Mouse (Mus musculus) urinary bladder, postnatal 14 days (tissue): Measurements from ENCODE around the gene Zdhhc13.
A peak's percentile ranks its signal among the peaks of the same experiment; 100 is the strongest.

Experiments
- DNase-seq: peaks from one replicate; pipeline ENCODE4 v3.0.0; 2021; ENCODE audit warnings: low spot score

Zdhhc13 gene

DNA sequence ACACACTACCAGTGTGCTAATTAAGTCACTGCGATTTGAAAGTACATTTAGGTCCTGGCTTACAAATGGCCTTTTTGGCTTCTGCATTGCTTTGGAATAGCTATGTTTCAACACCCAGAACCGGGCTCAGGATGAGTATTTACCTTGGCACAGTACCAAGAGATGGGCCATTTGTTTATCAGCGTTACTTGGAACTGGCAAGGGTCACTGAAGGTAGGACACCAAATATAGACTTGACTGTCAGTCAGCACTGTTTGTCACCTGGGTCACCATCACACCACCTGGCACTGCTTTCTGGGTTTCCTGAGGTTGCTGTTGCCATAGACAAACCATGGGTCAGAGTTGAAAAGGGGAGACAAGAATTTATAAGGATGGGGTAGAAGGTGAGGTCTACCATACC is 53.5 kb downstream of the Zdhhc13 start:
- no peak for DNase-seq

DNA sequence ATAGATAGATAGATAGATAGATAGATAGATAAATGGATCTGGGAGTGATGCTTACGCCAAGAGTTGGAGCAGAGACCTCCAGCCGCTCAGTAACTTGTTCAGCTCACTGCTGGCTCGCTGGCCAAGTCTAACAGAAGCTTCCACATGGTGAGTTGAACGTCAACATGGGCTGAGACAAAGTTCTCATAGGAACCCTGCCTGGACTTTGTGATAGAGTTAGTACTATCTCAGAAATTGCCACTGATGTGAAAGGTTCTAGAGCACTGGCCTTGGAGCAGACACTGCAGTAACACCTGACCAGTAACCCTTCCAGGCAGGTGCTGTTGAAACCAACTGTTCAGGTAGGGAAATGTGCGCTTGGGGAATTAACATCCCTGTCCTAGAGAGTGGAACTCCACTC is 54.7 kb downstream of the Zdhhc13 start:
- DNase-seq: no peak

DNA sequence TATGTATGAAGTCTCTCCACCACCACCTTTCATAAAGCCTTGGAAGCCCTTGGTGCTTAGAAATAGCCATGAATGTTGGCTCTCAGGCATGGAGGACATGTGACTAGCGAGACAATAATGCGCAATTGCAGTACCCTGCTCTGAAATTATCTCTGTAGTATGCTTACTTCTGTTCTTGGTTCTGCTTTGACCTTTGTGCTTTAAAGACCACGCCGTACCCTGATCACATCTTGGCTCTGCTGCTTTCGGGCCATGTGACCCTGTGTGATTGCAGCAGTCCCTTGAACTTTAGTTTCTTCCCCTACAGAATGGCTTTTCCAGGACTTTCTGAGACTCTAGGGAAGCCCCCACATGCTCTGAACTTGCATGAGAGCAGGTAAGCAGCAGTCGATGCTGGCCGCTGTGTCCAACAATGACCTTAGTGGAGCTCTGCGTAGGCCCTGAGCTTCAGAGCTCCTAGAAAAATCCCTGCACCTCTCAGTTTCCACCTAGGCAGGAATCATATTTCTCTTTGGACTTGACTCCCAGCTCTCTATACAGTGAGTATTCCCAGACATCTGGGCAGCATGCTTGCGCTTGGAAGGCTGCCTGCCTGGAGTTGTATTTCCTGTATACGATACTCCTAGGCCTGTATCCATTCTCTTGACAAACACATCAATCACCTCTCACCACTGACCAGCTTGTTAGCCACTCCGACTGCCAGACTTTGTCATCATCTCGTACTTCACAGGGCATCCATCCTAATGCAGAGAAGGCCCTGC is 56.6 kb downstream of the Zdhhc13 start:
- no peak for DNase-seq

DNA sequence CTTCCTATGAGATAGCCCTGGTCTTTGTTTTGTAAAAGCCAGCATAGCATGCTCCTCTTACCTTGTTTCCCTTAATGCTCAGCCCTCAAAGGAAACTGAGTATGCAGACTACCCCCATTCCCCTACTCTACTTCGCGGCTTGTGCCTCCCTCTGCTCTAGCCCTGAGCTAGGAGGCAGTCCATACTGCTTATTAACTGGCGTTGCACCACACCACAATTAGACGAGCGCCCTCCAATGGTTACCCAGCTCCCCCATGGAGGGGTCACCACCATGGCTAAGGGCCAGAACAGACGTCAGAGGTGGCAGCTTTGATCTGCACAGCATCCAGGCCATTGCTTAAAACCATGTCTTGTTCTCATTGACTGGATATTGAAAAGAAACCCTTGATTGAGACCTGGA is 58.0 kb downstream of the Zdhhc13 start:
- no peak for DNase-seq

DNA sequence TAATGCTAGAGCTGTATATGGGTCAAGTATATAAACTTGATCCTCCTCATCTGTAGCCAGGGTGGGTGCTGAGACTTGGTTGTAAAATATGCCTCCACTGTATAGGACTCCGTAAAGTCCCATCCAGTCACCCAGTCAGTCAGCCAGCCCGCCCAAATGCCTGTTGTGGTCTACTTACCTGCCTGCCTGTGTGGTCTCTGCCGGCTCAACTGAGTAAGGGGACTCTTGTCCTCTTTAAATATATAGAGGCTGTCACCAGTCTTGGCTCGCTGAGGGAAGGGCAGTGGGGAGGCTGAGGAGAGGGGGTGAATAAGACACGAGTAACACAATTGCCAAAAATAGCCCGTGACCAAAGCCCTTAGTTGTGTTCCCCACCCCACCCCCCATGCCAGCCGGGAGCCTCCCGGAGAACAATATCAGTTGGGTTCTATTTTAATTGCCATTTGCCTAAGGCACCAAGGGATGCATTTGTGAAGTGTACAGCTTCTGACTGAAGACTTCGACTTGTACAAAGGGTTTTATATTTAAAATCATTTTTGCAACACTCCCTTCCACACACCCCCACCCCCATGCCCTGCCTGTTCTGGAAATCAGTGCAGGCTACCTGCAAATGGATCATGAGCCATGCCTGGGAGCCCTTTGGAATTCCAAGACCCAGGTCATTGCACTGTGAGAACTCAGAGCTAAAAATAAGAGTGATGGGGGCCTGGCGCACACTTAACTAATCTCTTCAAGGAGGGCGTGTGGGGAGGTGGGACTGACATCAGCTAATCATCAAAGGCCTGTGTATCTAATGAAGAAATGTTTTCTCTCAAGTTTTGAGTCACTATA is 59.2 kb downstream of the Zdhhc13 start, which contains the start of gene Csrp3:
TSS of gene Csrp3 (minus strand) at position 214 of the 831 bp plus-strand sequence.
- no peak for DNase-seq

DNA sequence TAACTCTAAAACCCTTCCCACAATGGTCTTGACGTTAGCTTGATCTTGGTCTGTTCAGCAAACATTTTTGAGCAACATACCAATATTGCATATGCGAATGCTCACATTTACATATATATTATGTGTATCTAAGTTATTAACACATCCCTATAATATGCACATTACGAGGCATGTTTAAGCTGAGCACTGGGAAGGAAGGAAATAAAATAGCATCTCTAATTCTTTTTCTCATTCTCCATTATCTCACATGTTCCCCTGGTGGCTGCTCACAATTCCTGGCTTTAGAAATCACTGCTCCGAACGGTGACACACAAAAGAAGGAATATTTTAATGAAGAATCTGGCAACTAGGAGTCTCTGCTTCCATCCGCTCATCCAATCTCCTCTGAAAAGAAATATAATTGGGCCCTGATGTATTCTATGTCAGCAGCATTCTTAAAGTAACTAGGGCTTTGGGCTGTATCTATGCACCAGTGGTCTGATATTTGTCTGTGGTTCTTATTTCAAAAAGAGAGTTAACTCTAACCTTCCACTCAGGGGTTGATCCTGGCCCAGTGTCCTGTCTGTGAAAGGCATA is 62.8 kb downstream of the Zdhhc13 start:
- no peak for DNase-seq

DNA sequence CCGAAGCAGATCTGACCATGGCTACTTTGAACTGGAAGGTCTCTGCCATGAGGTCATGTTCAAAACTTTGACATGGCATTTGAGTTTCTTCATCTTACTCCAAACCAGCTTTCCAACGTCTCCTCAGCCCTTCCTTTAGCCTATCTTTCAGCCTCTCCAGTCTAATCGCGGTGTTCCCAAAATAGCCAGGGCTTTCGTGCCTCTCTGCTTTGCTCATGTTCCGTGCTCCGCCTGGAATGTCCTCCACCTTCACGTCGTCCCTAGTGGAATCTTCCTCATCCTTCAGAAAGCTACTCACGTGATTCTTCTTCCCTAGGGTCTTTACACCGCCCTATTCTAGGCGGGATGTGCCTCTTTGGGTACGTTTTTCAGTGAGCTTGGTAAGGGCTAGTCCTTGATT is 64.7 kb downstream of the Zdhhc13 start:
- DNase-seq: no peak

DNA sequence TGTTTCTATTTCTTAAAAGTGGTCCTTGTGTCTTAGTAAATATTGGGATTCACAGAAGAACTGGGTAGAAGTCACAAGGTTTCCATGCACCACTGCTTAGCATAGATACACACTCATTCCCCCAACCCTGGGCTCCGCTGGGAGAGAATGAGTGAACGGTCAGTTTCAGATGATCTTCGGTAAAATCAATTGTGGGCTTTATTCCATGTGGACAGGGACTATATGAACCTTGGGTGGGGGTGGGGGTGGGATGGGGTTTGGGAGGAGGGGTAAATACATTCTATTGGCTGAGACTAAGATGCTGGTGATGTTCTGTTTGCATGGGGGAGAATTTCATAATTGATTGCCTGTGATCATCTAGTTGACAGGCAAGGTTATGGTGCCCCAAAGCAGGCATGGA is 66.7 kb downstream of the Zdhhc13 start:
- DNase-seq: no peak

DNA sequence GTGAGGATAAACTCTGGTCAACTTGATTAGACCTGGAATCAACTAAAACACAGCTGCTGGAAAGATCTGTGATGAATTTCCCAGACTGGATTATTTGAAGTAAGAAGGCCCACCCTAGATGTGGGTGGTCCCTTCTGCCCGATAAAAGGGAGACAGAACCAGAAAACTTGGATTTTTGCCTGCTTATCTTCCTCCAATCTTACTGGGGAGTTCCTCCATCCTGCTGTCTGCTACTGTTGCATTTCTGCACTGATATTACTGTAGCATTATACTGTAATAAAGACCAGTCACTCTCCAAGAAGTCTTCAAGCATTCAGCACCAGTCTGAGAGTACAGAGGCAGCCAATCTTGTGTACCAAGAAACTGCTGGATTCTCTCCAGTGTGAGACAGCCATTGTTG is 69.5 kb downstream of the Zdhhc13 start:
- no peak for DNase-seq

DNA sequence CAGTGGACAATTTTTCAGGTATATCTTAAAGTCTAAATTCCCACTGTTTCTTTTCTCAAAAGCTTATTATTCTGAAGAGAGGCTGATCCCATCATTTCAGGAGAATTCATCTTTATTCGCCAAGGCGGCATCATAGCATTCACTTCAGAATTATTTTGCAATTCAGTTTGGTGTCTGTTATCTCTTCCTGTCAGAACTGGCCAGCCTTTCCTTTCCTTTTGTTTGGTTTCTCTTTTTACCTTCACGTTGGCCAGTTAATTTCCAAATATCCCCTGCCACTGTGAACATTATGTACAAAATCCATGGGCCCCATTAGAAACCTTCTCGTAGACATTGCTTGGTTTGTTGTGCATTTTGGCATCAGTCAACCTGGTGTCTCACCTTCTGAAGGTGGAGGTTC is 70.6 kb downstream of the Zdhhc13 start:
- no peak for DNase-seq

DNA sequence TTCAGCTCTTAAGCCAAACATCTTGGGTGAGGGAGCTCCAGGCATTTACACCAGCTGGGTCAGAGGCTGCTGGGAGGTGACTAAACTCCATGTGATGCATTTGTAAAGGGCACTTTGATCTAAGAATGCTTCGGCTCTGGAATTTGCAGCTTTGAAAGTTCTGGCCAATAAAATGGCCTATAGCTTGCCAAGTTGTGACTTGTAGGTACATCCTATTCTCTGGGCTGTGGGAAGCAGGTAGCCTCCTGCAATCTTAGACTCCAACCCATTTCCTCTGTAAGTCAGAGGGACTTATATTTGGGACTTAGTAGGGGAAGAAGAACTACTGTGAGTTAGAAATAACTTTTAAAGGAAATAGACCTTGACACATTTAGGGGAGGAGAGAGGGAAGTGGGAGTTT is 72.1 kb downstream of the Zdhhc13 start:
- no peak for DNase-seq

DNA sequence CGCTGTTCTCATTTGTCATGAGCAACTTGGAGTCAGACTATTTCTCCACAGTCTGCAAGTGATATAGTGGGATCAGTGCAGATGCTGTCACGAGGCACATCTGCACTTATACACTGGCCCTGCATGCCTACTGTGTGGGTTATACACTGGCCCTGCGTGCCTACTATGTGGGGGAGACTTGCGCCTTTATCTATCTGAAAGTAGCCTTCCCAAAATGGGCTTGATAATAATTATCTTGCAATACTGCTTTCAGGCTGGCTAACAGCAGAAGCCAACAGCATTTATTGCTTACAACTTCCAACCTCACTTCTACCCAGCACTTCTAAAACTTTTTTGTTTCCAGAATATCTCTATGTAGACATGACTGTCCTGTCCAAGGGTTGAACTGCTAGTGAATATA is 73.0 kb downstream of the Zdhhc13 start:
- no peak for DNase-seq

DNA sequence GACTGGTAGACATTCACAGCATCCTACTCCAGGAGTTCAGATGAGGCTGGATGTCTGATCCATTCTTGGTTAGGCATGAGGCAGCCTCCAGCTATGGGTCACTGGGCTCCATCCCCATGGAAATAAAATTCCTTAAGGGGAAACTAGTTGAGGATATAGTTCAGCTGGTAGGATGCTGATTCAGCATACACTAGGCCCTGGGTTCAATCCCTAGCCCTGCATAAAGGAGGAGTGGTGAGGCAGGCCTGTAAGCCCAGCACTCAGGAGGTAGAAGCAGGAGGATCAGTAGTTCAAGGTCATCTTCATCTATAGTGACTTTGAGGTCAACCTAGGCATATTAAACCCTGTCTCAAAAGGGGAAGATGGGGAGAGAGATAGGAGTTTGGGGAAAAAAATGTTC is 75.4 kb downstream of the Zdhhc13 start:
- no peak for DNase-seq

DNA sequence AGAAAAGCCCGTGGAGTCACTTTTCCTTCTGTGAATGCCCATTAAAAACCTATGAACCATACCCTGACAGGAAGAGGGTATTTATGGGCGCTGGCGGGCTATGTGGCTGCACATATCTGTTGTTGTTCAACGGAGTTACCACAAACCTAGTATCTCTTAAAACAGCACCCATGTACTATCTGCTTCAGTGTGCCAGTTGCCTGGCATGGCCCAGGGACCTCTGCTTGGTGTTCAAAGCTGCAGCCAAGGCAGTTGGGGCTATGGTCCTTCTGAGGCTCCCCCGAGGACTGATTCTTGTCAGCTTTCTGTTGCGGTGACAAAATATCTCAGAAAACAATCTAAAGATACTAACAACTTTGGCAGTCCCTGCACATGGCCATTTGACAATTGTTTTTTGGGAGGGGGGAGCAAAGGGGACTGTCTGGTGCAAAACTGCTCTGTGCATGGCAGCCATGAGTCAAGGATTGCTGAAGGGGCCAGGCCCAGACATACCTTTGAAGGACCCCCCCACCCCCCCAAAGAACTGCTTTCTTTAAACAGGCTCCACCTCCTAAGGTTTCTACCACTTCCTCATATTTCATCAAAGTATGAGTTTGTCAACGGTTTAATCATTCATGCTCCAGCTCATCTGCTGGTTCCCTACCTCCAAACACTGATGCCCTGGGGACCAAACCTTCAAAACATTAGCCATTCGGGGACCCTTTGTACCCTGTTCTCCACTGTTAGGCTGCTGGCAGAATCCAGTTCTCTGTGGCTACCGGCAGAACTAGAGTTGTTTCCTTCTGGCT is 76.1 kb downstream of the Zdhhc13 start:
- DNase-seq: no peak

DNA sequence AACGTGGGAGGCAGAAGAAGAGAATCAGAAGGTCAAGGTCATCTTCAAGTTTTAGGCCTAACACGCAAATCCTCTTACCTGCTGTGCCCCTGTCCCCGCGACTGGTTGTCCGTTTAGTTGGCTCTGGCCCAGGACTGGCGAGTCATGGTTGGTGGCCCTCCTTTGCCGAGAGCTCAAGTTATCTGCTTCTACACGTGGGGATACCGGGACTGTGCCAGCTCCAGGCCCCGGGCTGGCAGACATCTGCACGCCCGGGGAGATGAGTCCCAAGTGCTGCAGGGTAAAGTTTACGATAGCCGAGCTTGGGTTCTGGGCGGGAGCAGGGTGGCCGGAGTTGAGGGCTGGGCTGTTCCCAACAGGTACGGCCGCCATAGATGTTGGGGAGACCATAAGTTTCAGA is 78.8 kb downstream of the Zdhhc13 start:
- DNase-seq: no peak

DNA sequence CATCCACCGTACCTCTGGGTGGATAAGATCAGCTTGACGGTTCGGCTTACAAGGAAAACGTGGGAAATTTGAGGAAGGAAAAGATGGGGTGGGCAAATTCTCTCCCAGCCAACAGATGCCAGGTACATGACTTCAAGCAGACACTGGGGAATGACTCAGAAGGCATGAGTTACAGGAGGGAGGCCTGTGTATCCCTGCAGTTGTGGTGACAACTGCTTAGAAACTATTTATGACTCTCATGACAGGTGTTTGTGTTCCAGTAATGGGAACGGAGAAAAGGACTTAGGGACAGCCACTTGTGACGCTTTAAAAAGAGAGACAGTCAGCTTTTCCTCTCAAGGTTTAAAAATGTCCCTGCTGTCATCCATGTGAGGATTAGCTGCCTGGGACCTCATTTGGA is 81.3 kb downstream of the Zdhhc13 start:
- DNase-seq: no peak

DNA sequence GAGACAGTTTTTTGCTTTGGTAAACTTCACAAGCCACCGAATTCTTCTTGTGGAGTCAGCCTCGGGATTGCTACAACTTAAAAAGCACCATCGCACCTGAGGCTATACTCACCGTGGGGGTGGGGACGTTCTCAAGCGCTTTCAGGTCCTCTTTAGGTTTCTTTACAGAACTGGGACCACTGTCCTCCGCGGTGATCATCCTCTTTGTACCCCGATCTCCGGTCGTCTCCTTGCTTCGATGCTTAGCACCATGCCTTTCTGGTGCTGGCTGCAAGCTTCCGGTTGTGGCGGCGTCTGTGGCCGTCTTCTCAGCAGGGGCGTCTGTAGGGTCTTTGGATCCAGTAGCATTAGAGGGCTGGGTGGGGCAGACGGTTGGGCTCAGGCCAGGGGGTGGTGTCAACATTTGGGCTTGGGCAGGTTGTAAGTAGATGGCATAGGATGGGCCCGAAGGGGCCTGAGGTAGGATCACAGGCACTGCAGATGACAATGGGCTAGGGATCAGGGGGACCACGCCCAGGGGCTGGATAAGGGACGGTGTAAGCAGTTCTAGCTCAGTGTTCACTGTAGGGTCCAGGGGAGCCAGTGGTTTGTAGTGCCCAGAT is 81.9 kb downstream of the Zdhhc13 start:
- DNase-seq: no peak

DNA sequence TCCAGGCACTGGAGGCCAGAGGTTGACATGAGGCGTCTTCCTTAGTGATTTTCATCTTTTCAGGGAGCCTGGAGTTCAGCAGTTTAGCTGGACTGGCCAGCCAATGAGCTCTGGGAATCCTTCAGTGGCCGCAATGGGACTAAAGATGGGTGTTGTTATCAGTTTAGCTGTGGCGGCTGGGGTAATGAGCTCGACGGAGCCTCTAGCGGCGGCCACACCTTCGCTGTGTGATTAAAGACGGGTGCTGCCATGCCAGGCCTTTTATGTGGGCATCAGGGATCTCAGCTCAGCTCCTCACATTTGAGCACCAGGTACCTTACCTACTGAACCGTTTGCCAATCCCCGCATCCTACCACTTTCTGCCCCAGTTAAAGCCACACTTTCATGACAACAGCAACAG is 82.5 kb downstream of the Zdhhc13 start:
- DNase-seq: no peak

DNA sequence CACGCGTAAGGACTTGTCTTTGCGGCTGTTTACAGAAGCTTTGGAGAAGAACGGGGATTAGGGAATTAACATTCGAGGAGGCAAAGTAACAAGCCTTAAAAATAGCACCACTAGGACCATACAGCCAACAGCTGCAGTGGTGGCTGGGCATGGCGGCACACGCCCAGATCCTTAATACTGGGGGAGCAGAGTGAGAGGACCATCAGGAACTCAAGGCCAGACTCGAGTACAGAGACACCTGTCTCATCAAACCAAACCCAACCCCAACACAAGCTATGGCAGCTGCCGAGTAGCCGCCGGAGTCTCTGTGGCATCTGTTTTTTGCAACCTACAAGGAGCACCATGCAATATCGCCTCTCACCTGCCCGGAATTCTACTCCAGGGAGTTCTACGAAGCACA is 86.3 kb downstream of the Zdhhc13 start:
- DNase-seq: no peak

DNA sequence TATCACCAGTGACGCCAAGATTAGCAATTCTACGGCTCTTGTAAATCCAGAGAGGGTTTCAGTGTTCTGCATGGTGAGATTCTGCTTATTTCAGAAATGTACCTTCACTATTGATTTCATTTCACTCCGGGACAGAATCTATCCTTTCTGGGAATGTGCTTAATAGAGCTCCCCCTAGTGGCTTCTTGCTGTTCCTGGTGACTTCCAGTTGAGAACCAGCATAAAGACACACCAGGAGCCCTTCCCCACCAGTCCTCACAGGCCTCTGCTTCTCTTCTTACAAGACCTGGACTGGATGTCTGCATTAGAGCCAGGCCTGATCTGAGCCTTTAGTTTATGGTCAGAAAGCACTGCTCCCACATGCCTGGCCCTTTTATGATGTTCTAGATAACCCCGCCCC is 87.7 kb downstream of the Zdhhc13 start:
- DNase-seq: peak; percentile 46
